Mouse (Mus musculus) thymus, adult 18-20 months (tissue): ENCODE data around the gene Rsl24d1.
"Not testable (repeated sequence)": the region's sequence is repeated elsewhere in the genome, so short reads cannot be mapped to it uniquely, and the experiment has no call there.

Experiments used
- DNase-seq, 2 experiments: peaks; one replicate each; pipeline ENCODE4 v3.0.0; 2022; ENCODE audit warnings: mixed read lengths in 2 of 2

The Rsl24d1 gene

DNA sequence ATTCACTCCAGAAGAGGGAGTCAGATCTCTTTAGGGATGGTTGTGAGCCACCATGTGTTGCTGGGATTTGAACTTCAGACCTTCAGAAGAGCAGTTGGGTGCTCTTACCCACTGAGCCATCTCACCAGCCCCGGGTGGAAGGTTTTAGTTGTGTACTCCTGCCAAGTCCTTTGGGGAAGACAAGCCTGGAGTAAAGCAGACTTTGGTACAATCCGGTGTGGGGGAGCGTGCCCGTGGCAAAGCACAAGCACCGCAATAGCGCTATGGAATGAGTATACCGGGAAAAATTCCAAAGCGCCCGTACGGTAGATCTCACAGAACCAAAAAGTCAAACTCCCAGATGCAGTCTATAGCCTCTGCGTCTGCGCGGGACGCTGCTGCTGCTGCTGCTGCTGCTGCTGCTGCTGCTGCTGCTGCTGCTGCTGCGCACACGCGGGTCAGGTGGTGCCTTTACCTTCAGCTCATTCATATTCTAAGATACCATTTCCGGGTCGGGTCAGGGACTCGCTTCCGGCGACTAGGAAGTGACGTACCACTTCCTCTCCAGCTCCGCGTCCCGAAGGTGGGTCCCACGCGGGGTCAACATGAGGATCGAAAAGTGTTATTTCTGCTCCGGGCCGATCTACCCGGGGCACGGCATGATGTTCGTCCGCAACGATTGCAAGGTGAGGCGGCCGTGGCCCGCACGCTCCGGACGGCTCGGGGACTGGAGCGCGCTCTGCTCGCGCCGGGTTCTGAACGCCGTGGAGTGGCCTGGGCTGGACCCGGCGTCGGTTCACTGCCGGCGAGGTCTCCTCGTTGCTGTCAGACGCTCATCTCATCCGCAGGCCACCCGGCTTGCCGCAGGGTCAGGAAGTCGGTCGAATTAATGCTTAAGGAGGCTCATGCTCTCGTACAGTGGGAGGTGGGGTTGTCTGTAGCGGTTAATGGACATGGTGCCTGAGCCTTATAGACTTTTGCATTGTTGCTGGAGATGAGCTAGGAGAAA lies at the start of gene Rsl24d1:
Rsl24d1 (plus strand) TSS at position 508 of the 988 bp plus-strand sequence.
- peak; percentile 72 to 81 for DNase-seq

DNA sequence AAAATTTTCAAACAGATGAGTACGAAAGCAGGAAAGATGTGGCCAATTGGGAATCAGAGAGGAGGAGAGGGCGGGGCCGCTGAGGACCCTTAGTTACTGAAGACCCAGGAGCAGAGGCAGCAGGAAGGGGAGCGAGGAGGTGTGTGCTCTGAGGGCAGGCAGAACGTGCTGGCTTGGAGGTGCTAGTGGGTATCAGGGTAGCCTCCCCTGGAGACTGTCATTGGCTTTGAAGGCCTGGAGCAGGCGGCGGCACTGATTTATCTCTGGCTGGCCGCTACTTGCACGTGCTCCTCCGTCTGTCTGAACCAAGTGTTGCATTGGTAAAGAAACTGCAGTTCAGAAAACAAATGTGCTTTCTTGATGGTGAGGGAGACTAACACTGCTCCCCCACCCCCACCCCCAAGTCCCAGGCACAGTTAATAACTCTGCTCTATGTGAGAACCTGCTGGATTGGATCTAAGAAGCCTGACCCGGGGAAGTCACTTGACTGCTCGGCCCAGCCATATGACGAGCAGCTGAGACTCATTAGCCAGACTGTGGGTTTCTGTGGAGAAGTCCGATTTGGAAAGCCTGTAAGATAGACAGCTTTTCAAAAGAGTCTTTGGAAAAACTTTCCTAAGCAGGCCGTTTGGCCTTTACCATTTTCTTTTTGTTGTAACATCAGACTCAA lies 49.5 kb upstream of the Rsl24d1 start:
- no peak for DNase-seq

GRCm38 (mm10) chr9:73067086-73067485 lies 46.1 kb upstream of the Rsl24d1 start:
- DNase-seq: no peak

GRCm38 (mm10) chr9:73068230-73068679 lies 45.0 kb upstream of the Rsl24d1 start:
- DNase-seq: no peak

- DNase-seq: no peak
These were observed 44.5 kb upstream of the Rsl24d1 start for GRCm38 (mm10) chr9:73068688-73069087.

DNA sequence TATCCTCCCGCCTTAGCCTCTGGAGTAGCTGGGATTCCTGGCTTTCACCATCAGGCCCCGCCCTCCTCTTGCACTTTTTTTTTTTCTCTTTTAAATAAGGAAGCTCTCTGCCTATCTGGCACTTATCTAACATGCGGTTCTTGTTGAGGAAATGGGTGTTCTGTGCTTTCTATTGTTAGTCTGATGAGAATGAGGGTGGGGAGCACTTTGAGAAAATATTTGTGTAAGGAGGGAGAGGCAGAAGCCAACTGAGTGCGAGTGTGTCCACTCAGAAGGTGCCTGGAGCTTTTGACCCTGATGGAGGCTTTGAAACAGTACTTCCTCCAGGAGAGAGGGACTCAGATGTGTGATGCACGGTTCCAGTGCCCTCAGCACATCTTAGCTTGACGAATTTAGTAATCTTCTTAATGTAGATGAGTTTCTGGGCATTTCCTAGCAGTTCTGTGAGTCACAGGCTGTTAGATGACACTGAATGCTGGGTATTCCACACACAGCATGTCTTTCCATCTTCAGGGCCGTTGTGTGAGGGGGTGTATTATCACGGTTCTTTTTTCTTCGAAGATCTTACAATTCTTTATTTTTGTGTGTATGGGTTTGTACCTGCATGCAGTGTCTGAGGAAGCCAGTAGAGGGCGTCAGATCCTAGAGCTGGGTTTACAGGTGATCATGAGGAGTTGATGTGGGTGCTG lies 42.1 kb upstream of the Rsl24d1 start:
- no peak for DNase-seq

- DNase-seq: no peak
These were observed 40.8 kb upstream of the Rsl24d1 start for GRCm38 (mm10) chr9:73072426-73072825.

GRCm38 (mm10) chr9:73073169-73073568 lies 40.1 kb upstream of the Rsl24d1 start:
- peak in 1 of 2 experiments; percentile 37 for DNase-seq

- DNase-seq: not testable (repeated sequence)
These were observed 33.9 kb upstream of the Rsl24d1 start for GRCm38 (mm10) chr9:73079349-73079748.

GRCm38 (mm10) chr9:73079801-73080325 lies 33.4 kb upstream of the Rsl24d1 start:
- no peak for DNase-seq

- no peak for DNase-seq
These were observed 30.8 kb upstream of the Rsl24d1 start for GRCm38 (mm10) chr9:73082291-73083000.

DNA sequence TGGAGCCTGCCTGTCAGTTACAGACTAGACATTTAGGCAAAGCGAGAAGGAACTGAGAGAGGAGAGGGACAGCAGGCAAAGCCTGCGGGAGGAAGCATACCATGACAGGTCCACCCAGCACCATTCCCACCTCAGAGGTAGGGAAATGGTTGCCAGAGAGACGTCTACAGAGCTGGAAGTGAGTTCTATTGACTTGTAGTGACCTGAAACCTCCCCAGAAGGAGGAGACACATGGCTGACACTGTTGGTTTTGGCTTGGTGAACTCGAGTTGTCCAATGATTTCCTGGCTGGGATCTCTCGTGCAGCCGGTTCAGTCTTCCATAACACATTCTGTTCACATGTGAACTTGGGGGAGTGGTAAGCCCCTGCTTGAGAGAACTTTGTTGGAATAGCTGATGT lies 29.3 kb upstream of the Rsl24d1 start:
- no peak for DNase-seq

DNA sequence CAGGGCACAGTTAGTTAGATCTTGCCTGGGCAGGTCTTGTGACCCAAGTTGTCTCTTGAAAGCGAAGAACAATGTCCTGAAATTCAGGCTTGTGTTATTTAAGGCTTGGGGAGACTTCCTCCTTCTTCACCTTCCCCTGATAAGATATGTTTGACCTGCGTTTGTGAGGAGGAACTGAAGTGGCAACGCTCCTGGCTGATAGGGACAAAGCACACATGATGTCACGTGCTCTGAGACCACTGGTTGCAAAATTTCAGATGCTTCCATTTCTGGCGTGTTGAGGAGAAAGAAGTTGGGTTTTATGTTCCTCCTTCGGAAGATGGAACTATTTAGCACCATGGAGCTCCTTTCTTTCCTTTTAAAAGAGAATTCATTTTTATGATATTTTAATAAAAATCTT lies 27.4 kb upstream of the Rsl24d1 start:
- DNase-seq: no peak

DNA sequence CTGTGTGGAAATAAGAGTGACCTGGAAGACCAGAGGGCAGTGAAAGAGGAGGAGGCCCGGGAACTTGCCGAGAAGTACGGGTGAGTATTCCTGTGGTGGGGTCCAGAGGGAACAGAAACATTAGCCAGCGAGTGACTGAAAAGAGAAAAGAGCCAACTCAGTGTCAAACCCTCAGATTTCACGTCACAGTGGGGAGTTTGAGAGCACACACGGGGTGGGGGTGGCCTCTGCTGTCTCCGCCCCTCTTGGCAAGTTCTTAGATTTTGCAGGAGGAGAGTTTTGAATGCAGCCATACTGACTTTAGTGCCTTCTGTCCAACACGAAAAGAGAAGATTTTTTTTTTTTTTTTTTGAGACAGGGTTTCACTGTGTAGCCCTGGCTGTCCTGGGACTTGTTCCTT lies 26.1 kb upstream of the Rsl24d1 start:
- DNase-seq: no peak

- peak in 1 of 2 experiments; percentile 19 for DNase-seq
These were observed 25.6 kb upstream of the Rsl24d1 start for GRCm38 (mm10) chr9:73087581-73087980.

GRCm38 (mm10) chr9:73089222-73089920 lies 23.9 kb upstream of the Rsl24d1 start:
- DNase-seq: peak; percentile 28 to 65

GRCm38 (mm10) chr9:73090121-73090520 lies 23.1 kb upstream of the Rsl24d1 start:
- DNase-seq: no peak

GRCm38 (mm10) chr9:73091747-73092146 lies 21.5 kb upstream of the Rsl24d1 start:
- DNase-seq: no peak

DNA sequence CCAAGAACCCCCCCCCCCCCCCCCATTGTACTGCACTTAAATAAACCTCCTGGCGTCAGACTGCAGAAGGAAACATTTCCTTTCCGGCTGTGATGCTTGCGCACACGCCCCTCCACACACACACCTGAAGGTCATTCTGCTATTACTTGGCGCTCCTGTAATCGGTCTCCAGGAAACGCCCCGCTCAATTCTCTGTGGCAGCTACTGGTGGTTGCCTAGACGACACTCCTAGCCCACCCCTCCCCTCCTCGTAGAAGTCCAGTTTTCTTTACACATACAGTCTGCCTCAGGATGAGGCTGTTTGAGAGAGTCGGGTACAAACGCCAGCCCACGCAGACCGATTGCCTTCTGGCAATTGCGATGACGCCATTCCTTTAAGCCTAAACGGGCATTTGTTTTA lies 18.6 kb upstream of the Rsl24d1 start:
- no peak for DNase-seq

GRCm38 (mm10) chr9:73097898-73098297 lies 15.3 kb upstream of the Rsl24d1 start:
- no peak for DNase-seq

DNA sequence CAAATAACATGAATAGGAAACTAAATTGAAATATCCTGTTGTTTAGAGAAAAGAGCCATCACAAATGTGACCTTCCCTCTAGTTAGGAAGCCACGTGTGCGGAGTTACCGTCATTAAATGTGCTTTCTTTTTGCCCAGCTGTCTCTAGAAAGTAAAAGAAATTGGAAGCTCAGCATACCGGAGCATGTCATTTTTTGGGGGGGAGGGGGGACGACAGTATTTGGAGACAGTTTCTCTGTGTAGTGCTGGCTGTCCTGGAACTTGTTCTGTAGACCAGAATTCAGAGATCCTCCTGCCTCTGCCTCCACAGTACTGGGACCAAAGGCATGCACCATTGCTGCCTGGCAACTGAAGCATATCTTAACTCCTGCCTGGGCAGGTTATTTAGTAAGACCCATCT lies 11.7 kb upstream of the Rsl24d1 start, which contains the start of gene Khdc3:
Khdc3 (plus strand) TSS at position 301 of the 400 bp plus-strand sequence.
- no peak for DNase-seq
